Mouse (Mus musculus) left cerebral cortex, postnatal 36 days (tissue): ENCODE results near the gene Usp32. TPM values are rescaled to one million over a fixed set of nuclear protein-coding genes. Genes with fewer than 3 reads are reported as not detected.

Source experiments
- DNase-seq, 2 experiments: peaks; one replicate each; pipeline ENCODE4 v3.0.0; 2021 to 2022; ENCODE audit warnings: low spot score in 2 of 2, mixed read lengths in 1 of 2
- intact Hi-C: fragments of 180-260 bp; cut with DNase I; formaldehyde crosslinking; loops from one replicate; pipeline ENCODE4 v1.15.1; 2025
- total RNA-seq, 2 experiments: library from RNA; stranded (reverse); gene quantifications; 2 replicates each; pipeline ENCODE4 v1.2.3; 2021

Gene Usp32
- total RNA-seq, 2 experiments from 2014 or later = 111 to 117 TPM

- no peak for DNase-seq
- intact Hi-C loops = no loop called here
Measured at GRCm38 (mm10) chr11:85128883-85129282, 11.1 kb downstream of the Usp32 start.

GRCm38 (mm10) chr11:85126257-85127102 lies 13.5 kb downstream of the Usp32 start:
- intact Hi-C loops = no loop called here
- DNase-seq = no peak

DNA sequence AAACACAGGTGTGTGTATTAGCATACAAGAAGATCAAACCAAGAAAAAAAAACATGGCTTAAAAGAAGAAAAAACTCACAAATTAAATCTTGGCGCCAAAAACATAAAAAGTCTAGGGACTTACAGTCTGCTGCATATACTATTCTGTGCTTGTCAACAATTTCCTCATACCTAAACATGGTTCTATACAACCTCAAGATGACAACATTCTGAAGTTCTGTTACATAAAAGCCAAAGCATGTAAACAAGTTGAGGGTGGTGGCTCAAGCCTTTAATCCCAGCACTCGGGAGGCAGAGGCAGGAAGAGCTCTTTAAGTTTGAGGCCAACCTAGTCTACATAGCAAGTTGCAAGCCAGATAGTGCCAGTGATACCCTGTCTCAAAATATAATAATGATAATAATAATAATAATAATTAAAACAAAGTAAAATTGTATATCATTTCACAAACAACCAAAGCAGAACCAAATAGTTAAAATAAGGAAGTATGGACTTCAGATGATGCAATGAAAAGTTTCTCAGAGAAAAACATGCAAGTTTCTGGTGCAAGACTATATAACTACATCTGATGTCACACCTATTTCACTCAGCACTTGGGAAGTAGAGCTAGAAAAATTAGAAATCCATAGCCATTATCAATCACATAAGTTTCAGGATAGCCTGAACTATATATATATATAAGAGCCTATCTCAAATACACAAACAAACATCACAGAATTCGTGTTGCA lies 16.5 kb downstream of the Usp32 start:
- DNase-seq = no peak
- intact Hi-C loops = no loop called here

GRCm38 (mm10) chr11:85122073-85122472 lies 17.9 kb downstream of the Usp32 start:
- intact Hi-C loops = no loop called here
- DNase-seq = no peak

DNA sequence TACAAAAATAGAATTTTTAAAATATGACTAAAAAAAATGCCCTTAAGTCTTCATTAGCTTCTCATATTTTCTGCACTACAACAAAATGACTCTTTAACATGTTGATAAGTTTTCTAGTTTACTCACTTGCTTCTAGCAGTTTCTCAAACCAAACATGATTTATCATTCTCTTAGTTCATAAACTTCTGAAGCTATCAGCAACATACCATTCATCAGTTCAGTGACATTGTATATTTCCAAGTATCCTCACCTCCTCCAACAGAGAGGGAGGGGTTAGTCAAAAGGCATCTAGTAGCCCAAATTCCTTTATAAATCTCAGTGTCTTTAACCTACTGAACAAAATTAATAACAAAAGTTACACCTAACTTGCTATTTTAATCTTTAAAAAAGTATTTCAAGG lies 22.8 kb downstream of the Usp32 start:
- no peak for DNase-seq
- intact Hi-C loops = no loop called here

- DNase-seq = no peak
- intact Hi-C loops = no loop called here
Measured at GRCm38 (mm10) chr11:85116084-85116844, 23.7 kb downstream of the Usp32 start.

GRCm38 (mm10) chr11:85109957-85110356 lies 30.0 kb downstream of the Usp32 start:
- intact Hi-C loops = no loop called here

DNA sequence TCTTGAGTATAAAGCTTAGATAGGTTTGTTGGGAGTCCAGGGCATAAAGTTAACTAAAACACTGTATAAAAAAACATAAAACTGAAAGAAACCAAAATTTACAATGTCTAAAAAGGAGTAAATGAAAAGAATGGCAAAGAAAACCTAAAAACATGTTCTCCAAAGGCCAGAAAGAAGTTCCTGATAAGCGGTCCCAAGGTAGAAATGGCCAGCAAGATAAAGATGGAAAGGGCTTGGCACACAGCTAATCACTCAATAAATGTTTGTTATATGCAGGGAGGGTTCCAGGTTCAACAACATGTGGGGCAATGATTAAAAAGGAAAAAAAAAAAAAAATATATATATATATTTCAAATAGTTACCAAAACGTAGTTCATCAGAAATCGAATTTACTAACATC lies 32.7 kb downstream of the Usp32 start:
- intact Hi-C loops = no loop called here
- DNase-seq = no peak

More at GRCm38 (mm10) chr11:85109957-85110356, 30.0 kb downstream of the Usp32 start:
- DNase-seq = no peak

GRCm38 (mm10) chr11:85105836-85106235 lies 34.1 kb downstream of the Usp32 start:
- intact Hi-C loops = no loop called here

GRCm38 (mm10) chr11:85103763-85104162 lies 36.2 kb downstream of the Usp32 start:
- DNase-seq = no peak
- intact Hi-C loops = no loop called here

More at GRCm38 (mm10) chr11:85105836-85106235, 34.1 kb downstream of the Usp32 start:
- no peak for DNase-seq

GRCm38 (mm10) chr11:85095116-85095515 lies 44.8 kb downstream of the Usp32 start:
- peak in 1 of 2 experiments; percentile 8 for DNase-seq
- intact Hi-C loops = no loop called here

DNA sequence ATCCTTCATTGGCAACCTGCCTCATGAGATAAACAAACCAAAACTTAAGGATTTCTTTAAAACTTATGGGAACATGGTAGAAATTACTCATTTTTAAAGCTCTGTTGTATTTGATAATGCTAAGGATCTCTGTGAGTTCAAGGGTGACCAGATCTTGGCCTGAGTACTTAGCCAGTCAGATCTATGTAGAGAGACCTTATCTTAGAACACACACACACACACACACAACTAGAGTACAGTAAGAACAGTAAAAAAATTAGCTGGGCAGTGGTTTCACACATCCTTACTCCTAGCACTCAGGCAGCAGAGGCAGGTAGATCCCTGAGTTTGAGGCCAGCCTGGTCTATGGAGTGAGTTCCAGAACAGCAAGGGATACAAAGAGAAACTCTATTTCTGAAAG lies 53.7 kb downstream of the Usp32 start:
- intact Hi-C loops = no loop called here
- DNase-seq = no peak

DNA sequence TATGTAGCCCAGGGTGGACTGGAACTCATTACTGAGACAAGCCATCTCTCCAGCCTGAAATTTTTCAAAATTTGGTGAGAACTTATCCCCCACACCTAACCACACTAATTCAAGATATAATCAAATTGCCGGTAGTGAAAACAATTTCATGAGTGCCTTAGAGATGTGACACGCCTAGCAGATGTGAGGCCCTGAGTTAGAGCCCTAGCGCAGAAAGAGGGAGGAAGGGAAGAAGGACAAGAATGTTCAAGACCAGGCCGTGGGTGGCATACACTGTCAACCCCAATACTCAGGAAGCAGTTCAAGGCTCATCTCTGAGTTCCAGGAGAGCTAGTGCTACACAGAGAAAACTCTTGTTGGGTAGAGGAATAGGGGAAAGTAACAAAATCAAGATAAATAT lies 72.1 kb downstream of the Usp32 start:
- intact Hi-C loops = no loop called here
- no peak for DNase-seq

- intact Hi-C loops = no loop called here
- DNase-seq = no peak
Measured at GRCm38 (mm10) chr11:85058562-85058961, 81.4 kb downstream of the Usp32 start.

- intact Hi-C loops = no loop called here
- no peak for DNase-seq
Measured at GRCm38 (mm10) chr11:85057544-85057943, 82.4 kb downstream of the Usp32 start.

GRCm38 (mm10) chr11:85056901-85057300 lies 83.1 kb downstream of the Usp32 start:
- no peak for DNase-seq
- intact Hi-C loops = no loop called here

GRCm38 (mm10) chr11:85055561-85055960 lies 84.4 kb downstream of the Usp32 start:
- intact Hi-C loops = no loop called here
- no peak for DNase-seq

GRCm38 (mm10) chr11:85039256-85039655 lies 100.7 kb downstream of the Usp32 start:
- DNase-seq = no peak
- intact Hi-C loops = no loop called here

DNA sequence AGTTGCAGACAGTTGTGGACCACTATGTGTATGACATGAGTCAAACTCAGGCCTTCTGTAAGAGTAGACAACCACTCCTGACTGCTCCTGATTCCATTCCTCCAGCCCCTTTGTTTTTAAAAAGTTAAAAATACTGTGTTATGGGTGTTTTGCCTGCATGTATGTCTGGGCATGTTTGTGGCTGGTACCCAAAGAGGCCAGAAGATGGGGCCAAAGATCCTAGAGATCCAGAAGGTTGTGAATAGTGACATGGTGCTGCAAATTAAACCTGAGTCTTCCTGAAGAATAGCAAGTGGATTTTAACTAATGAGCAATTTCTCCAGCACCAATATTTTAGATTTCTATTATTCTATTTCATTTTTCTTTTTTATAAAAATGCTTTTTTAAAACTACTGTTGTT lies 126.8 kb downstream of the Usp32 start:
- intact Hi-C loops = no loop called here

GRCm38 (mm10) chr11:85003566-85003965 lies 136.4 kb downstream of the Usp32 start:
- intact Hi-C loops = no loop called here
- DNase-seq = peak in 1 of 2 experiments; percentile 13

More for the DNA sequence above, 126.8 kb downstream of the Usp32 start:
- no peak for DNase-seq
